Mouse (Mus musculus) forebrain, embryonic 15.5 days (tissue): ENCODE measurements around the gene Hoxa3. TPM values are rescaled to one million over a fixed set of nuclear protein-coding genes. Genes with fewer than 3 reads are reported as not detected.

Experiments used
- ATAC-seq: fragments of 200-750 bp; cut with Nextera tagmentation; replicated peaks from 2 replicates; pipeline ENCODE4 v1.8.0; 2017; ENCODE audit warnings: mild to moderate bottlenecking, moderate TSS enrichment, moderate library complexity
- H3K27ac ChIP-seq: fragments of 300-500 bp; sonication (generic); replicated peaks from 2 replicates; pipeline ENCODE4 v1.5.1; 2015; ENCODE audit warnings: mild to moderate bottlenecking, inconsistent platforms
- H3K27me3 ChIP-seq: fragments of 300-500 bp; sonication (generic); 2 replicates; pipeline ENCODE4 v1.6.1; 2015; ENCODE audit warnings: inconsistent platforms
- H3K36me3 ChIP-seq: fragments of 300-500 bp; sonication (generic); 2 replicates; pipeline ENCODE4 v1.6.1; 2015; ENCODE audit warnings: mild to moderate bottlenecking, inconsistent platforms
- H3K4me1 ChIP-seq: fragments of 300-500 bp; sonication (generic); 2 replicates; pipeline ENCODE4 v1.6.1; 2015; ENCODE audit warnings: inconsistent platforms
- H3K4me2 ChIP-seq: fragments of 300-500 bp; sonication (generic); replicated peaks from 2 replicates; pipeline ENCODE4 v1.6.1; 2015; ENCODE audit warnings: mild to moderate bottlenecking, inconsistent platforms
- H3K4me3 ChIP-seq: fragments of 300-500 bp; sonication (generic); 2 replicates; pipeline ENCODE4 v1.5.1; 2015; ENCODE audit warnings: mild to moderate bottlenecking, inconsistent platforms
- H3K9ac ChIP-seq: fragments of 300-500 bp; sonication (generic); replicated peaks from 2 replicates; pipeline ENCODE4 v1.6.1; 2015; ENCODE audit warnings: mild to moderate bottlenecking, inconsistent platforms
- H3K9me3 ChIP-seq: fragments of 300-500 bp; sonication (generic); 2 replicates; pipeline ENCODE4 v1.6.1; 2016; ENCODE audit warnings: inconsistent platforms
- WGBS: fragments of 180-500 bp; shearing (Covaris S2); methylation state at CpG from one replicate; pipeline ENCODE4 v1.1.7; 2015; ENCODE audit warnings: mixed read lengths; 5-methylcytosine and 5-hydroxymethylcytosine counted together
- polyA plus RNA-seq: library from polyadenylated mRNA; unstranded; fragments of >200 nt; fragmentation: Nextera tagmentation; extraction: Ambion mirVana; gene quantifications from 2 replicates; pipeline ENCODE4 v1.2.1, GENCODE M21; 2015

Gene Hoxa3
- polyA plus RNA-seq, 1 experiment from 2014 or later: not detected

- ATAC-seq: no peak
- Histone ChIP-seq H3K27ac (no peak overlapping the region), H3K4me3 (no peak overlapping the region), H3K36me3 (no peaks in the 10 kb centered on the region), H3K4me2 (no peak overlapping the region), H3K27me3 (peaks cover 99% of the 10 kb centered on the region), H3K9ac (no peak overlapping the region), H3K4me1 (peaks cover 14% of the 10 kb centered on the region), H3K9me3 (no peaks in the 10 kb centered on the region)
- WGBS: 8% methylated on average over 5 of the region's 5 CpGs
These were observed 24.0 kb downstream of the Hoxa3 start for GRCm38 (mm10) chr6:52189172-52189591.

DNA sequence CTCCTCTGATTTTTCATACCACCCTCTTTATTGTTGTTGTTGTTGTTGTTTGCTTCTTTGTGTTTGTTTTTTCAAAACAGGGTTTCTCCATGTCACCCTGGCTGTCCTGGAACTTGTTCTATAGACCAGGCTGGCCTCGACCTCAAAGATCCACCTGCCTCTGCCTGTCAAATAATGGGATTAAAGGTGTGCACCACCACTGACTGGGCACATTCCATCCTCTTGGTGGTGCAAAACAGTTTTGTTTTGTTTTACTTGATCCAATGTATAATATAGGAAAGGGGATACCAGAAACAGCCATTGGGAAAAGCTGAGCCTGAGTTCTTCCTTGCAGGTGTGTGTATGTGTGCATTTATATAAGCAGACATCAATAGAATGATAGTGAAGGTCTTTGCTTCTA lies 26.6 kb downstream of the Hoxa3 start:
- 3% methylated on average over 1 of the region's 1 CpGs for WGBS
- Histone ChIP-seq H3K27me3 (peaks cover 100% of the 10 kb centered on the region), H3K9me3 (no peaks in the 10 kb centered on the region), H3K4me3 (no peak overlapping the region), H3K36me3 (no peaks in the 10 kb centered on the region), H3K9ac (no peak overlapping the region), H3K27ac (no peak overlapping the region), H3K4me1 (peaks cover 6% of the 10 kb centered on the region), H3K4me2 (no peak overlapping the region)
- ATAC-seq: no peak

DNA sequence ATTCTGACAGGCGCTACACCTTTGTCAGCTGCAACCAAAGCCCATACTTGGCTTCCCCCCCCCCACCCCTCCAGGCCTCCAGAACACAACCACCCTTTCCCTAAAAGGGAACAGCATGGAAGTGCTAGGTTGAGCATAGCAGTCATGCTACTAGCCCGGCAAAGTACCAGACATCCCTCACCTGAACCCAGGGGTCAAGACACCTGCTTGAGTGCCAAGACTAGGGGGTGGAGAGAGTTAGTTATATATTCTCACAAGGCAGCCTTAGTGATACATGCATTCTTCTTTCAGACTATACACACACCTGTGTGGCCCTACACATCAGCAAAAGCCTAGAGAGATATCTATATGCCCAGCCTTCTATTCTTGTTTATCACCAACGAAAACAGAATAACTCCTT lies 27.3 kb downstream of the Hoxa3 start:
- no peak overlapping the region for H3K27ac ChIP-seq
- no peaks in the 10 kb centered on the region for H3K9me3 ChIP-seq
- 12% methylated on average over 3 of the region's 3 CpGs for WGBS
- no peak overlapping the region for H3K4me3 ChIP-seq
- ATAC-seq: no peak
- H3K27me3 ChIP-seq: peaks cover 100% of the 10 kb centered on the region
- H3K36me3 ChIP-seq: no peaks in the 10 kb centered on the region
- H3K4me2 ChIP-seq: no peak overlapping the region
- H3K4me1 ChIP-seq: no peaks in the 10 kb centered on the region
- H3K9ac ChIP-seq: no peak overlapping the region

DNA sequence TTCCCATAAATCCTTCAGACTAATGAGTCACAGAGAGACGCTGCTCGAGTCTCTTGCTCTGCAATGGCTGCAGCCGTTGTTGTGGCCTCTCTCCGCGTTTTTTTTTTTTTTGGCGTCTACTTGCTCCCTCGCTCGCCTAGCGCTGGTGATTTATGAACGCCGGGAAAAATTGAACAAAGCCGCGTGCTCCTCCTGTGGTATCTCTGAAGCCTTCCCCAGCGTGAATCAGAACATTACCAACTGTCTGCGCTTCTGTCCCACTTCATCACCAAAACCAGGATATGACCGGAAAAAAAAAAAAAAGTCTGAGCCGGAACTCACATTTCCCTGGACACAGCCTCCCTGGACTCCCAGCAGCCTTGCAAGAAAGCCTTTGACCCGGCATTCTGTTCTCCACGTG lies 27.9 kb downstream of the Hoxa3 start:
- no peaks in the 10 kb centered on the region for H3K4me1 ChIP-seq
- H3K9ac ChIP-seq: no peak overlapping the region
- no peaks in the 10 kb centered on the region for H3K9me3 ChIP-seq
- H3K36me3 ChIP-seq: no peaks in the 10 kb centered on the region
- no peak overlapping the region for H3K4me3 ChIP-seq
- H3K27me3 ChIP-seq: peaks cover 100% of the 10 kb centered on the region
- H3K4me2 ChIP-seq: no peak overlapping the region
- H3K27ac ChIP-seq: no peak overlapping the region
- 1% methylated on average over 19 of the region's 19 CpGs for WGBS
- no peak for ATAC-seq

- no peak overlapping the region for H3K9ac ChIP-seq
- H3K9me3 ChIP-seq: no peaks in the 10 kb centered on the region
- H3K27ac ChIP-seq: no peak overlapping the region
- peaks cover 100% of the 10 kb centered on the region for H3K27me3 ChIP-seq
- ATAC-seq: no peak
- 2% methylated on average over 6 of the region's 6 CpGs for WGBS
- H3K4me2 ChIP-seq: no peak overlapping the region
- no peaks in the 10 kb centered on the region for H3K4me1 ChIP-seq
- H3K36me3 ChIP-seq: no peaks in the 10 kb centered on the region
- H3K4me3 ChIP-seq: no peak overlapping the region
These were observed 28.5 kb downstream of the Hoxa3 start for GRCm38 (mm10) chr6:52184668-52185067.

- Histone ChIP-seq H3K36me3 (no peaks in the 10 kb centered on the region), H3K27ac (no peak overlapping the region), H3K9ac (no peak overlapping the region), H3K4me2 (no peak overlapping the region), H3K4me1 (no peaks in the 10 kb centered on the region), H3K27me3 (peaks cover 100% of the 10 kb centered on the region), H3K9me3 (no peaks in the 10 kb centered on the region), H3K4me3 (no peak overlapping the region)
- no peak for ATAC-seq
- WGBS: 10% methylated on average over 10 of the region's 10 CpGs
These were observed 29.6 kb downstream of the Hoxa3 start for GRCm38 (mm10) chr6:52183311-52184080.

DNA sequence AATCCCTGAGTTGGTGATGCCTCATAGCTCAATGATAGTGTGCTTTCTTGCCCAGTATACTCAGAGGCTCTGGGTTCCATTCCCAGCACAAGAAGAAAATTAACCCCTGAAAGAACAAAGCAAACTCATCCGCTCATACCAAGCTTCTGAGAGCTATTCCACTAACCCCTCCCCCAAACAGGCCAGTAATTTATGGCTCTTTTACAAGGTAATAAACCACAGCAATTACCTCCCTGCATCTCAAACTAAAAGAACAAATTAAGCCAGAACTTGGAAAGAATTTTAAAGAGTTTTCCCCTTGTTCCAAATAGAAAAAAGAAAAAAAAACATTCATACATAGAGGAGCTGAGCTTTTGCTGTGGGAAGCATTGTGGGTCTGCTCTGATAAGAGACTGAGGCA lies 30.3 kb downstream of the Hoxa3 start:
- Histone ChIP-seq H3K4me3 (no peak overlapping the region), H3K36me3 (no peaks in the 10 kb centered on the region), H3K27me3 (peaks cover 100% of the 10 kb centered on the region), H3K9ac (no peak overlapping the region), H3K9me3 (no peaks in the 10 kb centered on the region), H3K4me1 (no peaks in the 10 kb centered on the region), H3K27ac (no peak overlapping the region), H3K4me2 (no peak overlapping the region)
- ATAC-seq: no peak
- 7% methylated on average over 1 of the region's 1 CpGs for WGBS

DNA sequence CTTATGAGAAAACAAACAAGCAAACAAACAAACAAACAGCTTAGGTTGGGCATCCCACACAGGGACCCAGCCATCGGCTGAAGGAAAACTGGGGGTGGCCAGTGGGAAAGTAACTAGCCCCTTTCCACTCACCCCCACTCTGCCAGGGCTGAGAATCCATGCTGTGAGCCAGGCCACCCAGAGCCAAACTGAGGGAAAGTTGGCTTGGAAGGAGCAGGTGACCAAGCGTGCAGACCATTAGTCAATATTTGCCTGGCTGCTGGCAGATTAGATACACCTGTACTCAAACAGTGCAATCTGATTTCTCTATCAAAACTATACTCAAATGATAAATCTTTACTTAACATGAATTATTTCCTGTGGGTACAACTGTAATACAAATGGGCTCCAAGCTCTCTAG lies 31.1 kb downstream of the Hoxa3 start:
- Histone ChIP-seq H3K36me3 (no peaks in the 10 kb centered on the region), H3K4me1 (no peaks in the 10 kb centered on the region), H3K27ac (no peak overlapping the region), H3K9me3 (no peaks in the 10 kb centered on the region), H3K4me3 (no peak overlapping the region), H3K9ac (no peak overlapping the region), H3K27me3 (peaks cover 100% of the 10 kb centered on the region), H3K4me2 (no peak overlapping the region)
- ATAC-seq: no peak
- 13% methylated on average over 2 of the region's 2 CpGs for WGBS

DNA sequence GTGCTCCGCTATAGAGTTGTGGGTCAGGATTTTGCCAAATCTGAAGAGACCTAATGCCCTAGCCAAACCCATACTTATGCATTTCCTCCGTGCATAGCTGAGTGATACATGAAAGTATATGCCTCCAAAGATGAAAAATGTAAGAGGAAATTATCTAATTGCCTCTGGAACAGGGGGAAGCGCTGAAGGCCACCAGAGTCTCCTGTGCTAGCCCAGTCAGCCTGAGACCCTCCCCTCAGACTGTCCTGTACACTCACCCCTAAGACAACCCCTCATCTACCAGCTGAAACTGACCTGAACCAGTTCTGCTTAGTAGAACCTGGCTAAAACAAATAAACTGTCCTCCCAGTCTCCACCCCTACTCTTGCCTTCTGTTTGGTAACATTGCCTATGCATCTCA lies 32.4 kb downstream of the Hoxa3 start:
- Histone ChIP-seq H3K4me1 (no peaks in the 10 kb centered on the region), H3K9ac (no peak overlapping the region), H3K9me3 (no peaks in the 10 kb centered on the region), H3K36me3 (no peaks in the 10 kb centered on the region), H3K4me3 (no peak overlapping the region), H3K4me2 (no peak overlapping the region), H3K27ac (no peak overlapping the region), H3K27me3 (peaks cover 100% of the 10 kb centered on the region)
- ATAC-seq: no peak
- 8% methylated on average over 3 of the region's 3 CpGs for WGBS

DNA sequence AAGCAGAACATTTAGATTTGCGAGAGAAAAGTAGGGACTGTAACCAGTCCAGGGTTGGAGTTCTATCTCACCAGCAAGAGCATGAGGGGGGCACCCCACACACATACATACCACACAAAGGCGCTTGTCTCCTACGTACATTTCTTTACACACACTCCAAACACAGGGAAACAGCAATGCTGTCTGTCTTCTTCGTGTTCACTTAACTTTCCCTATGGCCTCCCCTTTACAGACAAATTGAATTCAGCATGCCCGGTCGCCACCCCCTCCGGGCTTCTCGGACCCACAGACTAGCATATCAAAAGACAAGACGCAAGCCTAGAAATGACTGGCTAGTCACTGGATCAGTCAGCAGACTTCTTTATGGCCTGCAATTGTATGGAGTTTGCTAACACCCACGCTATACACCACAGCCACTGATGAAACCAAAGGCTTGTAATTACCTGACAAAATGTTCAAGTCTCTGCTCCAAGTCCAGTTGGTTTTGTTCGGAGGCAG lies 32.9 kb downstream of the Hoxa3 start:
- H3K4me3 ChIP-seq: no peak overlapping the region
- under 1% methylated on average over 11 of the region's 11 CpGs for WGBS
- H3K9me3 ChIP-seq: no peaks in the 10 kb centered on the region
- H3K9ac ChIP-seq: no peak overlapping the region
- H3K27ac ChIP-seq: no peak overlapping the region
- H3K27me3 ChIP-seq: peaks cover 99% of the 10 kb centered on the region
- no peak overlapping the region for H3K4me2 ChIP-seq
- no peak for ATAC-seq
- H3K4me1 ChIP-seq: no peaks in the 10 kb centered on the region
- H3K36me3 ChIP-seq: no peaks in the 10 kb centered on the region

DNA sequence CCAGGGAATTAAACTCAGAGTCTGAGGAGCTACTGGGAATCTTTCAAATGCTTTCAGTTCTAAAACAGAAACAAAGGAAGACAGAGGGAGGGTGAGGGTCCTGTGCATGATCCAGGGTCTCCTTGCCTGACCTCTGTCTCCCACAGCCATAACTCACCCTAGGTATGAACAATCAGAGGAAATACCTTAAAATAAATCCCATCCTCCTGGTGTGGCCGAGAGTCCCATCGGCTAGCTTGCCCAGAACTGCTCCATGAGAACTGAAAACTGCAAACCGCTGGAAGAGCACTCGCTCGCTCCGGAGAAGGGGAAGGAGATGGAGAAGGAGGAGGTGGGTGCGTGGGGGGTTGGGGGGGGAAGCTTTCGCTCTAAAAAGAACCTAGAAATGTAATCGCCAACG lies 33.4 kb downstream of the Hoxa3 start:
- 2% methylated on average over 10 of the region's 10 CpGs for WGBS
- H3K9me3 ChIP-seq: no peaks in the 10 kb centered on the region
- peaks cover 99% of the 10 kb centered on the region for H3K27me3 ChIP-seq
- no peak overlapping the region for H3K27ac ChIP-seq
- no peak for ATAC-seq
- no peak overlapping the region for H3K4me2 ChIP-seq
- no peaks in the 10 kb centered on the region for H3K4me1 ChIP-seq
- H3K36me3 ChIP-seq: no peaks in the 10 kb centered on the region
- H3K9ac ChIP-seq: no peak overlapping the region
- no peak overlapping the region for H3K4me3 ChIP-seq

DNA sequence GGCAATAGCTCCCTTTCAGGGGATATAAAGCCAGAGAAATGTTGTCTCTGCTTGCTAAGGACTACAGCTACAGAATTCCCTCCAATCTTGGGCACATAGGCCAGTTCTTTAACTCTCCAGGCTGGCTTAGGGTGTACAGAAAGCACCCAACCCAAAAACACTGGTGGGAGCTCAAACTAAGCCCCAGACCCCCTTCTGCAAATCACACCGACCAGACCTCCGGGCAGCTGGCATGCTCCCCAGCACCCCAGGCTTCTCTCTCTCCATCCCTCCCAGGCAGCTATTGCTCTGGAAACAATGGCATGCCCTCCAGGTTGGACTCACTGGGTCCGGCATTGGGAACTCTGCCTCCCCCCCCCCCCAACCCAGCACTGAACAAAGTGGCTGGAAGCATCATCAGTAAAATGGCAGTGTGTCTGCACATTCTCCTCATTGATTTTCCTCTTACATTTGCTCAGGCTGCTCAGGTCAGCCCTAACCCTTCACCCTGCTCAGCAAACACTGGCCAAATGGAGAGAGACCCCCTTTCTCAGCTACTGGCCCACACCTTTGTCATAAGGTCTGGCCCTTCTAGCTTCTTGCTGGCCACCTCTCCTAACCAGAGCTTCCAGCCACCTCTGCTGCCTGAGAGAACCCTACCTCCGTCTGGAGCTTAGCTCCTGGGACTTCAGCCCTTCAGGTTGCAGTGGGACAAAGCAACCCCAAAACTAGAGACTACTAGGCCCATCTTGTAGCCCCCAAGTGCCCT lies 34.0 kb downstream of the Hoxa3 start:
- no peak for ATAC-seq
- Histone ChIP-seq H3K4me3 (no peak overlapping the region), H3K27ac (no peak overlapping the region), H3K4me2 (no peak overlapping the region), H3K9ac (no peak overlapping the region), H3K36me3 (no peaks in the 10 kb centered on the region), H3K4me1 (no peaks in the 10 kb centered on the region), H3K9me3 (no peaks in the 10 kb centered on the region), H3K27me3 (peaks cover 98% of the 10 kb centered on the region)
- WGBS: 4% methylated on average over 4 of the region's 4 CpGs
